Mouse (Mus musculus) brain, embryonic 14.5 days (tissue): ENCODE measurements around the gene D630039A03Rik.

Source experiments
- CTCF ChIP-seq: fragments of 200-500 bp; IDR thresholded peaks from 2 replicates; pipeline ENCODE4 v1.5.1; 2012; ENCODE audit warnings: inconsistent platforms, mild to moderate bottlenecking, moderate library complexity, borderline replicate concordance; ENCODE audit not compliant: insufficient read depth, insufficient read length; ENCODE audit errors: extremely low read depth
- POLR2A ChIP-seq: fragments of 200-500 bp; IDR thresholded peaks from 2 replicates; pipeline ENCODE4 v1.6.1; 2012; ENCODE audit warnings: mild to moderate bottlenecking, inconsistent platforms, borderline replicate concordance; ENCODE audit not compliant: poor library complexity, insufficient read depth, insufficient read length, severe bottlenecking; ENCODE audit errors: extremely low read depth

- TF ChIP-seq CTCF (no peak), POLR2A (no peak)
These were observed 1.6 kb downstream of the D630039A03Rik start for GRCm38 (mm10) chr4:57914193-57915190.
